Mouse (Mus musculus): ENCODE measurements at regions not wholly inside any gene's neighbourhood (a gene's known extent, or its start where the extent isn't known, plus 50 kb on each side); places are given as distances from the start of the nearest gene placed in this dataset.

GRCm38 (mm10) chr10:98029621-98030020 lies 303.1 kb upstream of the C030005K15Rik start:
- 36% methylated on average over 3 of the region's 3 CpGs for WGBS
- no peaks in the 10 kb centered on the region for H3K27me3 ChIP-seq (ENCODE audit: insufficient read depth, low read length)
- H3K4me1 ChIP-seq (ENCODE audit: insufficient read depth, low read length): no peaks in the 10 kb centered on the region
- H3K36me3 ChIP-seq (ENCODE audit: insufficient read depth, low read length): no peaks in the 10 kb centered on the region
- no peak overlapping the region for H3K4me3 ChIP-seq (ENCODE audit: low read length)
- H3K9ac ChIP-seq (replicated peaks; ENCODE audit: low read length): no peak overlapping the region
- H3K27ac ChIP-seq (ENCODE audit: low read length): no peak overlapping the region
- no peaks in the 10 kb centered on the region for H3K9me3 ChIP-seq (ENCODE audit: low read length)
- ATAC-seq (ENCODE audit: low FRiP score, low TSS enrichment): peak; percentile 80; the same call in 1 of the 2 replicates
- H3K4me2 ChIP-seq (replicated peaks; ENCODE audit: low read depth, low read length): no peak overlapping the region

- H3K4me2 ChIP-seq (replicated peaks; ENCODE audit: low read depth, low read length): no peak overlapping the region
- no peak for ATAC-seq (ENCODE audit: low FRiP score, low TSS enrichment)
- H3K27me3 ChIP-seq (ENCODE audit: insufficient read depth, low read length): no peaks in the 10 kb centered on the region
- no peaks in the 10 kb centered on the region for H3K36me3 ChIP-seq (ENCODE audit: insufficient read depth, low read length)
- H3K27ac ChIP-seq (ENCODE audit: low read length): no peak overlapping the region
- H3K4me3 ChIP-seq (ENCODE audit: low read length): no peak overlapping the region
- H3K9ac ChIP-seq (replicated peaks; ENCODE audit: low read length): no peak overlapping the region
- H3K9me3 ChIP-seq (ENCODE audit: low read length): no peaks in the 10 kb centered on the region
- no peaks in the 10 kb centered on the region for H3K4me1 ChIP-seq (ENCODE audit: insufficient read depth, low read length)
- 95% methylated on average over 1 of the region's 1 CpGs for WGBS
These were observed 306.1 kb upstream of the C030005K15Rik start for GRCm38 (mm10) chr10:98032661-98033060.

- H3K9ac ChIP-seq (replicated peaks; ENCODE audit: low read length): no peak overlapping the region
- no peaks in the 10 kb centered on the region for H3K9me3 ChIP-seq (ENCODE audit: low read length)
- no peaks in the 10 kb centered on the region for H3K4me1 ChIP-seq (ENCODE audit: insufficient read depth, low read length)
- no peaks in the 10 kb centered on the region for H3K27me3 ChIP-seq (ENCODE audit: insufficient read depth, low read length)
- H3K36me3 ChIP-seq (ENCODE audit: insufficient read depth, low read length): no peaks in the 10 kb centered on the region
- no peak overlapping the region for H3K4me3 ChIP-seq (ENCODE audit: low read length)
- 86% methylated on average over 4 of the region's 4 CpGs for WGBS
- no peak overlapping the region for H3K27ac ChIP-seq (ENCODE audit: low read length)
- no peak overlapping the region for H3K4me2 ChIP-seq (replicated peaks; ENCODE audit: low read depth, low read length)
- ATAC-seq (ENCODE audit: low FRiP score, low TSS enrichment): no peak
These were observed 315.2 kb upstream of the C030005K15Rik start for GRCm38 (mm10) chr10:98041766-98042165.

- ATAC-seq (ENCODE audit: low FRiP score, low TSS enrichment): no peak
- no peak overlapping the region for H3K27ac ChIP-seq (ENCODE audit: low read length)
These were observed 317.3 kb upstream of the C030005K15Rik start for GRCm38 (mm10) chr10:98043873-98044272.

GRCm38 (mm10) chr10:98044579-98044978 lies 318.0 kb upstream of the C030005K15Rik start:
- Histone ChIP-seq H3K4me1 (ENCODE audit: insufficient read depth, low read length) (no peaks in the 10 kb centered on the region), H3K27me3 (ENCODE audit: insufficient read depth, low read length) (no peaks in the 10 kb centered on the region), H3K36me3 (ENCODE audit: insufficient read depth, low read length) (no peaks in the 10 kb centered on the region), H3K27ac (ENCODE audit: low read length) (no peak overlapping the region), H3K9me3 (ENCODE audit: low read length) (no peaks in the 10 kb centered on the region), H3K9ac (replicated peaks; ENCODE audit: low read length) (no peak overlapping the region), H3K4me2 (replicated peaks; ENCODE audit: low read depth, low read length) (no peak overlapping the region), H3K4me3 (ENCODE audit: low read length) (no peak overlapping the region)
- no peak for ATAC-seq (ENCODE audit: low FRiP score, low TSS enrichment)

More at GRCm38 (mm10) chr10:98043873-98044272, 317.3 kb upstream of the C030005K15Rik start:
- Histone ChIP-seq H3K9ac (replicated peaks; ENCODE audit: low read length) (no peak overlapping the region), H3K36me3 (ENCODE audit: insufficient read depth, low read length) (no peaks in the 10 kb centered on the region), H3K9me3 (ENCODE audit: low read length) (no peaks in the 10 kb centered on the region), H3K27me3 (ENCODE audit: insufficient read depth, low read length) (no peaks in the 10 kb centered on the region), H3K4me3 (ENCODE audit: low read length) (no peak overlapping the region), H3K4me1 (ENCODE audit: insufficient read depth, low read length) (no peaks in the 10 kb centered on the region), H3K4me2 (replicated peaks; ENCODE audit: low read depth, low read length) (no peak overlapping the region)
- 84% methylated on average over 2 of the region's 2 CpGs for WGBS

- H3K9me3 ChIP-seq (ENCODE audit: low read length): no peaks in the 10 kb centered on the region
- no peak overlapping the region for H3K4me3 ChIP-seq (ENCODE audit: low read length)
- no peak overlapping the region for H3K4me2 ChIP-seq (replicated peaks; ENCODE audit: low read depth, low read length)
- no peak overlapping the region for H3K27ac ChIP-seq (ENCODE audit: low read length)
- H3K36me3 ChIP-seq (ENCODE audit: insufficient read depth, low read length): no peaks in the 10 kb centered on the region
- no peaks in the 10 kb centered on the region for H3K4me1 ChIP-seq (ENCODE audit: insufficient read depth, low read length)
- no peak for ATAC-seq (ENCODE audit: low FRiP score, low TSS enrichment)
- WGBS: 88% methylated on average over 2 of the region's 2 CpGs
- no peaks in the 10 kb centered on the region for H3K27me3 ChIP-seq (ENCODE audit: insufficient read depth, low read length)
- no peak overlapping the region for H3K9ac ChIP-seq (replicated peaks; ENCODE audit: low read length)
These were observed 346.9 kb upstream of the C030005K15Rik start for GRCm38 (mm10) chr10:98073432-98073831.

- Histone ChIP-seq H3K4me1 (ENCODE audit: insufficient read depth, low read length) (no peaks in the 10 kb centered on the region), H3K9me3 (ENCODE audit: low read length) (no peaks in the 10 kb centered on the region), H3K4me2 (replicated peaks; ENCODE audit: low read depth, low read length) (no peak overlapping the region), H3K27ac (ENCODE audit: low read length) (no peak overlapping the region), H3K27me3 (ENCODE audit: insufficient read depth, low read length) (no peaks in the 10 kb centered on the region), H3K36me3 (ENCODE audit: insufficient read depth, low read length) (no peaks in the 10 kb centered on the region), H3K4me3 (ENCODE audit: low read length) (no peak overlapping the region), H3K9ac (replicated peaks; ENCODE audit: low read length) (no peak overlapping the region)
- 59% methylated on average over 2 of the region's 2 CpGs for WGBS
- ATAC-seq (ENCODE audit: low FRiP score, low TSS enrichment): no peak
These were observed 358.3 kb upstream of the C030005K15Rik start for GRCm38 (mm10) chr10:98084881-98085280.

GRCm38 (mm10) chr10:98116296-98116695 lies 389.7 kb upstream of the C030005K15Rik start:
- H3K36me3 ChIP-seq (ENCODE audit: insufficient read depth, low read length): no peaks in the 10 kb centered on the region
- H3K27ac ChIP-seq (ENCODE audit: low read length): no peak overlapping the region
- no peaks in the 10 kb centered on the region for H3K9me3 ChIP-seq (ENCODE audit: low read length)
- no peak overlapping the region for H3K9ac ChIP-seq (replicated peaks; ENCODE audit: low read length)
- WGBS: 70% methylated on average over 5 of the region's 5 CpGs
- ATAC-seq (ENCODE audit: low FRiP score, low TSS enrichment): no peak
- no peaks in the 10 kb centered on the region for H3K4me1 ChIP-seq (ENCODE audit: insufficient read depth, low read length)
- H3K27me3 ChIP-seq (ENCODE audit: insufficient read depth, low read length): no peaks in the 10 kb centered on the region
- H3K4me3 ChIP-seq (ENCODE audit: low read length): no peak overlapping the region
- H3K4me2 ChIP-seq (replicated peaks; ENCODE audit: low read depth, low read length): no peak overlapping the region

- no peak overlapping the region for H3K27ac ChIP-seq (ENCODE audit: low read length)
- no peak for ATAC-seq (ENCODE audit: low FRiP score, low TSS enrichment)
- no peaks in the 10 kb centered on the region for H3K9me3 ChIP-seq (ENCODE audit: low read length)
- no peak overlapping the region for H3K4me2 ChIP-seq (replicated peaks; ENCODE audit: low read depth, low read length)
- no peak overlapping the region for H3K9ac ChIP-seq (replicated peaks; ENCODE audit: low read length)
- H3K36me3 ChIP-seq (ENCODE audit: insufficient read depth, low read length): no peaks in the 10 kb centered on the region
- no peak overlapping the region for H3K4me3 ChIP-seq (ENCODE audit: low read length)
- no peaks in the 10 kb centered on the region for H3K4me1 ChIP-seq (ENCODE audit: insufficient read depth, low read length)
- H3K27me3 ChIP-seq (ENCODE audit: insufficient read depth, low read length): no peaks in the 10 kb centered on the region
- 65% methylated on average over 1 of the region's 1 CpGs for WGBS
These were observed 399.2 kb upstream of the C030005K15Rik start for GRCm38 (mm10) chr10:98125713-98126112.

GRCm38 (mm10) chr10:98135026-98135425 lies 408.5 kb upstream of the C030005K15Rik start:
- 38% methylated on average over 1 of the region's 1 CpGs for WGBS
- Histone ChIP-seq H3K9ac (replicated peaks; ENCODE audit: low read length) (no peak overlapping the region), H3K9me3 (ENCODE audit: low read length) (no peaks in the 10 kb centered on the region), H3K27ac (ENCODE audit: low read length) (no peak overlapping the region), H3K4me2 (replicated peaks; ENCODE audit: low read depth, low read length) (no peak overlapping the region), H3K36me3 (ENCODE audit: insufficient read depth, low read length) (no peaks in the 10 kb centered on the region), H3K4me3 (ENCODE audit: low read length) (no peak overlapping the region), H3K27me3 (ENCODE audit: insufficient read depth, low read length) (no peaks in the 10 kb centered on the region), H3K4me1 (ENCODE audit: insufficient read depth, low read length) (no peaks in the 10 kb centered on the region)
- no peak for ATAC-seq (ENCODE audit: low FRiP score, low TSS enrichment)
